13 mouse cellular contexts compared by ENCODE assay signal in genomic region chr2:109302234-109302633, GRCm38 (mm10).
"Had no signal": no experiment of that assay in that cellular context is flagged by ENCODE, and none has a peak within 500 bp of the region (broad histone marks: within the 10 kb centered on the region; RNA-seq: fewer than 3 reads in every experiment).

No protein-coding gene starts in this region.

- ATAC-seq: liver, postnatal 0 days; midbrain, embryonic 13.5 days had no signal

- H3K4me1 ChIP-seq: limb, embryonic 12.5 days; liver, embryonic 13.5 days; lung, embryonic 15.5 days; midbrain, embryonic 13.5 days; neural tube, embryonic 15.5 days had no signal

- H3K9me3 ChIP-seq: limb, embryonic 12.5 days; liver, embryonic 13.5 days; lung, embryonic 15.5 days; midbrain, embryonic 13.5 days; neural tube, embryonic 15.5 days had no signal

- H3K9ac ChIP-seq: limb, embryonic 12.5 days; liver, embryonic 13.5 days; liver, postnatal 0 days; lung, embryonic 15.5 days; midbrain, embryonic 13.5 days; neural tube, embryonic 15.5 days had no signal

- H3K4me2 ChIP-seq: limb, embryonic 12.5 days; liver, embryonic 13.5 days; lung, embryonic 15.5 days; midbrain, embryonic 13.5 days; neural tube, embryonic 15.5 days had no signal

- H3K27me3 ChIP-seq: limb, embryonic 12.5 days; liver, embryonic 13.5 days; lung, embryonic 15.5 days; midbrain, embryonic 13.5 days; neural tube, embryonic 15.5 days had no signal

- H3K27ac ChIP-seq: left cerebral cortex, adult 2 months; limb, embryonic 12.5 days; liver, embryonic 13.5 days; lung, embryonic 15.5 days; midbrain, embryonic 13.5 days; neural tube, embryonic 15.5 days had no signal

- H3K36me3 ChIP-seq: midbrain, embryonic 13.5 days; neural tube, embryonic 15.5 days had no signal

- DNase-seq: kidney, postnatal 25 days; liver; liver, embryonic 13.5 days; liver, postnatal 0 days; right cerebral cortex, adult 18-20 months; right cerebral cortex, postnatal 25 days; thymus, postnatal 4 days had no signal

- H3K4me3 ChIP-seq: left cerebral cortex, adult 2 months; limb, embryonic 12.5 days; liver, embryonic 13.5 days; lung, embryonic 15.5 days; midbrain, embryonic 13.5 days; myocyte; neural tube, embryonic 15.5 days had no signal
